Mouse (Mus musculus): ENCODE measurements at regions not wholly inside any gene's neighbourhood (a gene's known extent, or its start where the extent isn't known, plus 50 kb on each side); places are given as distances from the start of the nearest gene placed in this dataset.

GRCm38 (mm10) chr13:72763337-72763736 lies 134.7 kb downstream of the Irx2 start:
- TF ChIP-seq SMC3 (IDR thresholded peaks at IDR 0.05; ENCODE audit: low read depth, low read length) (no peak), CTCF (conservative IDR thresholded peaks at IDR 0.05 in 1 of 2, IDR thresholded peaks at IDR 0.05 in 1 of 2; ENCODE audit: low read depth in 2 of 2, low read length in 2 of 2) (no peak), POLR2A (IDR thresholded peaks at IDR 0.05; ENCODE audit: low read depth, low read length) (no peak), HCFC1 (IDR thresholded peaks at IDR 0.05; ENCODE audit: low read depth, low read length) (no peak), ETS1 (conservative IDR thresholded peaks at IDR 0.05; ENCODE audit: low read depth, low read length) (no peak), ELF1 (IDR thresholded peaks at IDR 0.05; ENCODE audit: low read depth, low read length) (no peak), USF1 (IDR thresholded peaks at IDR 0.05; ENCODE audit: low read depth, low read length) (no peak), MAZ (IDR thresholded peaks at IDR 0.05; ENCODE audit: low read depth, low read length) (no peak), JUN (IDR thresholded peaks at IDR 0.05; ENCODE audit: insufficient read depth, low read depth, low read length) (no peak), ZC3H11A (IDR thresholded peaks at IDR 0.05; ENCODE audit: low read depth, low read length) (no peak)

Measured in CH12.LX (cell line).